Mouse (Mus musculus) liver, postnatal 0 days (tissue): ENCODE results near the gene Sema7a. TPM values are rescaled to one million over a fixed set of nuclear protein-coding genes. Genes with fewer than 3 reads are reported as not detected.

Source experiments
- ATAC-seq: fragments of 200-750 bp; cut with Nextera tagmentation; 2 replicates; pipeline ENCODE4 v1.8.0; 2017; ENCODE audit warnings: mild to moderate bottlenecking, moderate library complexity
- DNase-seq: peaks from one replicate; pipeline ENCODE4 v3.0.0-alpha.2; 2016
- H3K27ac ChIP-seq: fragments of 300-500 bp; sonication (generic); 2 replicates; pipeline ENCODE4 v1.5.1; 2014; ENCODE audit warnings: antibody characterized with exemption, moderate library complexity, mild to moderate bottlenecking, low read depth
- H3K27me3 ChIP-seq: fragments of 300-500 bp; sonication (generic); 2 replicates; pipeline ENCODE4 v1.6.1; 2014; ENCODE audit warnings: low read length, control low read depth, mixed read lengths; ENCODE audit not compliant: insufficient read depth
- H3K36me3 ChIP-seq: fragments of 300-500 bp; sonication (generic); replicated peaks from 2 replicates; pipeline ENCODE4 v1.6.1; 2014; ENCODE audit warnings: mild to moderate bottlenecking, control low read depth, low read length, moderate library complexity, mixed read lengths; ENCODE audit not compliant: insufficient read depth
- H3K4me1 ChIP-seq: fragments of 300-500 bp; sonication (generic); 2 replicates; pipeline ENCODE4 v1.6.1; 2014; ENCODE audit warnings: antibody characterized with exemption, mild to moderate bottlenecking, control low read depth; ENCODE audit not compliant: insufficient read depth
- H3K4me2 ChIP-seq: fragments of 300-500 bp; sonication (generic); 2 replicates; pipeline ENCODE4 v1.6.1; 2014; ENCODE audit warnings: low read depth, mild to moderate bottlenecking, low read length, moderate library complexity, mixed read lengths
- H3K4me3 ChIP-seq: fragments of 300-500 bp; sonication (generic); 2 replicates; pipeline ENCODE4 v1.5.1; 2014; ENCODE audit warnings: low read depth, low read length
- H3K9ac ChIP-seq: fragments of 300-500 bp; sonication (generic); replicated peaks from 2 replicates; pipeline ENCODE4 v1.6.1; 2014; ENCODE audit warnings: mild to moderate bottlenecking, moderate library complexity
- H3K9me3 ChIP-seq: fragments of 300-500 bp; sonication (generic); 2 replicates; pipeline ENCODE4 v1.6.1; 2016; ENCODE audit warnings: mild to moderate bottlenecking, control low read depth, low read length, mixed read lengths
- CTCF ChIP-seq: sonication (generic); IDR thresholded peaks from 2 replicates; pipeline ENCODE4 v1.5.1; 2016; ENCODE audit warnings: antibody characterized with exemption, low read depth
- EP300 ChIP-seq: IDR thresholded peaks from 2 replicates; pipeline ENCODE4 v1.6.1; 2016; ENCODE audit warnings: antibody characterized with exemption, low read depth, mild to moderate bottlenecking
- WGBS: fragments of 180-500 bp; shearing (Covaris S2); extraction: QIAGEN DNeasy Blood & Tissue Kit; methylation state at CpG from one replicate; pipeline ENCODE4 v1.1.7; 2014; ENCODE audit not compliant: insufficient replicate concordance; 5-methylcytosine and 5-hydroxymethylcytosine counted together
- polyA plus RNA-seq: library from polyadenylated mRNA; unstranded; fragments of >200 nt; fragmentation: Nextera tagmentation; extraction: Ambion mirVana; gene quantifications from 2 replicates; pipeline ENCODE4 v1.2.1, GENCODE M21; 2015

The Sema7a gene
- polyA plus RNA-seq, 1 experiment from 2014 or later = not detected

DNA sequence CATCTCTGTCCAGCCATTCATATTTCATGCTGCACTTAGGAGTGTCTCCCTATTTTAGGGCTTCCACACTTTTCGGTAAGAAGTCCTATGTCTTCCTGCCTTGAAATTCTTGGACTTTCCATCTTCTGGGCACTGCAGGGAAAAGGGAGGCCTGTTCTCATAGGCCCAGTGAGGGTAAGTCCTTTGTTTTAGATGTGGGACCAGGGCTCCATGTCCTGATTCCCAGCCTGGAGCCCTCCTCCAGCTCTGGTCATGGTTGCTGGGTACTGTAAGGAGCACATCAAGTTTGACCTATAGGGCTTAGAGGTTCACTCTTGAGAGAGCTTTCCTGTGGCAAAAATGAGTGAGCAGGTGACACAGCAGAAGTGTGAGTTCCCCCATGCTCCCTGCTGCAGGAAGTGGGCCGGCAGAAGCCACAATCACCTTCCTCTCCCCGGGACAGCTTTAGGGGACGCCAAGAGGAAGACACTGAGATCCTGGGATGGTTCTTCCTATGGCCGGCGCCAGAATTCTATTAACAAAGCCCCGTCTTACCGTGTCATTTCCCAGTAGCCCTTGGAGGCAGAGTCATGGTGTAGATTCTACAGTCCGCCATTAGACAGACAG, 28.4 kb downstream of the Sema7a start:
- H3K4me1 ChIP-seq = peaks cover 26% of the 10 kb centered on the region
- peak overlapping the region; percentile 32; the same call in 1 of the 2 replicates for H3K27ac ChIP-seq
- TF ChIP-seq EP300 (no peak), CTCF (no peak)
- H3K27me3 ChIP-seq = no peaks in the 10 kb centered on the region
- 42% methylated on average over 9 of the region's 9 CpGs for WGBS
- H3K9me3 ChIP-seq = no peaks in the 10 kb centered on the region
- no peak overlapping the region for H3K4me3 ChIP-seq
- DNase-seq (no peak), ATAC-seq (no peak)
- no peaks in the 10 kb centered on the region for H3K36me3 ChIP-seq
- H3K9ac ChIP-seq = no peak overlapping the region
- no peak overlapping the region for H3K4me2 ChIP-seq

DNA sequence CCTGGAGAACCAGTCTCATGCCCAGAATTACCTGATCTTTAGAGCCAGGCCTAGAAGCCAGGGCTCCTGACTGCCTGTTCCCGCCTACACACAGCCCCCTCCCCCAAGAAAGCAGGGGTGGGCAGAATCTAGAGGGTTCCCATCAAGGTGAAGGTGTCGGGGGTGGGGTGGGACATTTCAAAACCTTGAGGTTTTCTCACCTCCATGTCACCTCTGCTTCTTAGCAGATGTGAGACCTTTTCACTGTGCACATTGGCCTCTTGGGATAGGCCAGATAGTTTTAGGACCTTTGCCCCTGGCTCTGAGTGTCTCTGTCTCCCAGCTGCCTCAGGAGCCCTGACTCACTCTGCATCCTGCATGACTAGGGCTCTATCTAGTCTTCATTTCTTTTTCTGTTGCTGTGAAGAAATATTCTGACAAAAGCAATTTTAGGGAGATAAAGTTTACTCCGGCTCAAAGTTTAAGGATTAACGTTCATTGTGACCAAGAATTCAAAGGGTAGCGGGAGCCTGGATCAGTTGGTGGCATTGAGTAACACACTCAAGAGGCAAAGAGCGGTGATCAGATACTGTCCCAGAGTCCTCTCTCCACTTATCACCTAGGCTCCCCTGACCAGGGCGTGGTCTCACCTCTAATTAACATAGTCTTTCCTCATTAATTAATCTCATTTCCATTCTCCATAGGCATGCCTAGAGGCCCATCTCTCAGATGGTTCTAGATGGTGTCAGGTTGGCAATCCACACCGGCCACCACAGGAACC, 29.1 kb downstream of the Sema7a start:
- WGBS = 70% methylated on average over 8 of the region's 8 CpGs
- Histone ChIP-seq H3K9me3 (no peaks in the 10 kb centered on the region), H3K36me3 (no peaks in the 10 kb centered on the region), H3K4me3 (no peak overlapping the region), H3K27ac (no peak overlapping the region; the same call in 1 of the 2 replicates), H3K4me2 (no peak overlapping the region), H3K9ac (no peak overlapping the region), H3K4me1 (peaks cover 29% of the 10 kb centered on the region), H3K27me3 (no peaks in the 10 kb centered on the region)
- DNase-seq = no peak
- no peak for ATAC-seq
- TF ChIP-seq CTCF (no peak), EP300 (no peak)

DNA sequence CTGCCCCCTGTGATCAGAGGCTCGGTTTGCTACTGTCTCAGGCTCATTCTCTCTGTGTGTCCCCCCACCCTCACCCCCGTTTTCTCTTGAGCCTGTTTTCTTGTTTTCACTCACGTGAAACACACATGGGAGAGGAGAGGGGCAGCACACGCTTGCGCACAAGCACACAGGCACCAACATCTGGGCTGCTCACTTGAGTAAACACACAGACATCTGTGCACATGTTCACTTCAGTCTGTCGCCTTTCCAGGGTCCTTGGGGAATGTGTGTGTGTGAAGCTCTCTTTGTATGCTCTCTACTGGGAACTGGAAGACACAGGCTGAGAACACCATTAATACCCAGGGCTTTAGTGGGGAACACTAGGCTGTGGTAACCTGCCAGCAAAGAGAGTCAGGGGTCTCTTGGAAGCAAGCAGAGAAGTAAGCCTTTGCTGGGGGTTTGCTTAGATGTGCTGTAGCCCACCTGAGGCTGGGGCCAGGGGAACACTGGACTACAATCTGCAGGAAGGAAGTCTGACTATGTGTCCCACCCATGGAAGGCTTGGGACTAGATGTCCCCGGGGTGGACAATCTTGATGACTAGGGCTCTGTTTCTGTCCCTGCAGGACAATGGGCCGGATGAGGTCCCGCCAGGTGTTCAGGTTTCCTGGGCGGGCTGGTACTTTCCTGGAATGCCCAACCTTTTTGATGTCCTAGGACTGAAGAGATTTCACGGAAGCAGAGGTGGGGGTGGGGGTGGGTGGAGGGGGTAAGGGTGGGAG, 30.0 kb downstream of the Sema7a start:
- no peak overlapping the region for H3K4me2 ChIP-seq
- no peaks in the 10 kb centered on the region for H3K9me3 ChIP-seq
- no peak overlapping the region; the same call in 1 of the 2 replicates for H3K27ac ChIP-seq
- H3K36me3 ChIP-seq = no peaks in the 10 kb centered on the region
- no peak for DNase-seq
- 60% methylated on average over 11 of the region's 11 CpGs for WGBS
- ATAC-seq = no peak
- peaks cover 29% of the 10 kb centered on the region for H3K4me1 ChIP-seq
- H3K4me3 ChIP-seq = no peak overlapping the region
- H3K9ac ChIP-seq = no peak overlapping the region
- no peaks in the 10 kb centered on the region for H3K27me3 ChIP-seq
- TF ChIP-seq EP300 = no peak
- TF ChIP-seq CTCF = no peak

DNA sequence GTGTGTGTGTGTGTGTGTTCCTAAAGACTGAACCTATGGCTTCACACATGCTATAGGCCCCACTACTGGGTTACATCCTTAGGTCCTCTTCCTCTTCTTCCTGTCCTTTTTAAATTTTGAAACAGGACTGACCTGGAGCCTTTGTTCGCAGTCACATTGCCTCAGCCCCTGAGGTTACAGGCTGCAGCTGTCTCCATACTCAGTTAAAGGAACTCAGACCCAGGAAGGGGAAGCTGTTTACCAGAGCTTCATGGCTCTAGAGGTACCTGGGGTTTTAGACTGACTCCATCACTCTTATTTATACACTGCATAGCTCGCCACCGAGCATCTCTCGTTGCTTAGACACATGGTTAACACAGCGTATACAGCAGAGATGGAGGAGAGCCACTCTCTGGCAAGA, 31.5 kb downstream of the Sema7a start:
- DNase-seq (no peak), ATAC-seq (no peak)
- H3K4me2 ChIP-seq = no peak overlapping the region
- no peak overlapping the region for H3K4me3 ChIP-seq
- peak overlapping the region; percentile 40; the same call in 1 of the 2 replicates for H3K27ac ChIP-seq
- H3K27me3 ChIP-seq = no peaks in the 10 kb centered on the region
- no peak overlapping the region for H3K9ac ChIP-seq
- peaks cover 29% of the 10 kb centered on the region for H3K4me1 ChIP-seq
- no peaks in the 10 kb centered on the region for H3K36me3 ChIP-seq
- 70% methylated on average over 5 of the region's 5 CpGs for WGBS
- no peaks in the 10 kb centered on the region for H3K9me3 ChIP-seq
- TF ChIP-seq CTCF (no peak), EP300 (no peak)

DNA sequence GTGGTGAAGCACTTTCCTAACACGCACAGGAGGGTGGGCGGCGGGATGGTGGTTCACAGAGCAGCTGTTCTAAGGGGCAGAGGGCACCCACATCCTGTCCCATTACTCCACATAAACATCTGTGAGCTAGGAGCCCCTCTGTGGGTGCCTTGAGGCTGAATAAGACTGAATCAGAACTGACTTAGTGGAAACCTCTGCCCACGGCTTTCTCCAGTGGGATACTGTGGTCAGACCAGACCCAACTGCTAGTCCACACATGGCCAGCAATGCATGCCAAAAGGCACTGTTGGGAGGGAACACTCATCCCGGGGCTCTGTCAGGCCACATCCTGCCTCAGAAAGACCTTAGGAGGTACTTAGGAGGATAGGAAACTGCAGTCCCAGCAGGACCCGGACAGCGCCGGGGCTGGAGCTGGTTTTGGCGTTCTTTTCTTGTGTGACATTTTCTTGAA, 32.3 kb downstream of the Sema7a start:
- no peaks in the 10 kb centered on the region for H3K36me3 ChIP-seq
- no peak overlapping the region for H3K9ac ChIP-seq
- H3K4me3 ChIP-seq = no peak overlapping the region
- H3K4me2 ChIP-seq = no peak overlapping the region
- peak; percentile 14; the same call in 1 of the 2 replicates for ATAC-seq
- H3K4me1 ChIP-seq = peaks cover 29% of the 10 kb centered on the region
- TF ChIP-seq CTCF = no peak
- TF ChIP-seq EP300 = no peak
- no peaks in the 10 kb centered on the region for H3K27me3 ChIP-seq
- 44% methylated on average over 9 of the region's 9 CpGs for WGBS
- no peak for DNase-seq
- no peaks in the 10 kb centered on the region for H3K9me3 ChIP-seq
- H3K27ac ChIP-seq = 0 out of 2 replicates have a peak overlapping the region, but pooled peaks have one; percentile 40
